Mouse (Mus musculus): Measurements from ENCODE around the gene 4930518I15Rik. TPM values are rescaled to one million over a fixed set of nuclear protein-coding genes. Genes with fewer than 3 reads are reported as not detected.

4930518I15Rik gene
- polyA plus RNA-seq, 1 experiment from 2014 or later = 11.6 TPM

- H3K27me3 ChIP-seq = no peaks in the 10 kb centered on the region
- H3K36me3 ChIP-seq = peaks cover 54% of the 10 kb centered on the region
- ATAC-seq (ENCODE audit: low FRiP score, low read depth) = no peak
Measured at GRCm38 (mm10) chr2:156874047-156874759, 16.5 kb upstream of the 4930518I15Rik start.

DNA sequence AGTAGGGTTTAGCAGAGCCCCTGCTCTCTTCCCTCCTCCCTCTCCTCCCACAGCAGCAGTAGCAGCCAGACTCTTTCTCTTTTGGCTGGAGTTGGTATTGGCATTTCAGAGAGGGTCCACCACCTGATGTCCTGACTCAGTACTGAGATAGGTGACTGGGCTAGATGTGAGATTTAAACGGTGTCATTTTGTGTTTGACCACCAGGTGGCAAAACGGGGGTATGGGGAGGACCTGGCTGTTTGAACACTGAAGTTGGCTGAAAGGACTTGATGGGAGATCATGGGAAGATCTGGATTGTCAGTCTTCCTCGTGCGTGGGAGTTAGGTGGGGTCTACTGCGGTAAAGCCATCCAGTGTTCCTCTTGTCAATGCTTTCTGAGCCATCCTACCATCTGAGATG is 15.9 kb upstream of the 4930518I15Rik start:
- Histone ChIP-seq H3K9me3 (no peaks in the 10 kb centered on the region), H3K4me2 (replicated peaks) (no peak overlapping the region), H3K36me3 (peaks cover 60% of the 10 kb centered on the region), H3K4me3 (no peak overlapping the region), H3K27ac (replicated peaks) (no peak overlapping the region), H3K4me1 (no peaks in the 10 kb centered on the region; the same call in 1 of the 2 replicates), H3K9ac (replicated peaks) (no peak overlapping the region), H3K27me3 (no peaks in the 10 kb centered on the region)
- 41% methylated on average over 5 of the region's 5 CpGs for WGBS
- no peak for ATAC-seq (ENCODE audit: low FRiP score, low read depth)

More at GRCm38 (mm10) chr2:156874047-156874759, 16.5 kb upstream of the 4930518I15Rik start:
- Histone ChIP-seq H3K9me3 (no peaks in the 10 kb centered on the region), H3K9ac (replicated peaks) (no peak overlapping the region), H3K4me2 (replicated peaks) (no peak overlapping the region), H3K4me3 (no peak overlapping the region), H3K27ac (replicated peaks) (no peak overlapping the region), H3K4me1 (no peaks in the 10 kb centered on the region; the same call in 1 of the 2 replicates)
- WGBS = 89% methylated on average over 8 of the region's 8 CpGs

GRCm38 (mm10) chr2:156870519-156870918 is 12.8 kb upstream of the 4930518I15Rik start:
- no peak for ATAC-seq (ENCODE audit: low FRiP score, low read depth)
- peaks cover 88% of the 10 kb centered on the region for H3K36me3 ChIP-seq
- H3K9ac ChIP-seq (replicated peaks) = no peak overlapping the region
- WGBS = 75% methylated on average over 6 of the region's 6 CpGs
- H3K27ac ChIP-seq (replicated peaks) = no peak overlapping the region
- H3K4me1 ChIP-seq = peaks cover under 1% of the 10 kb centered on the region; the same call in 1 of the 2 replicates
- H3K4me2 ChIP-seq (replicated peaks) = no peak overlapping the region
- no peaks in the 10 kb centered on the region for H3K9me3 ChIP-seq
- no peaks in the 10 kb centered on the region for H3K27me3 ChIP-seq
- no peak overlapping the region for H3K4me3 ChIP-seq

GRCm38 (mm10) chr2:156869554-156869953 is 11.8 kb upstream of the 4930518I15Rik start:
- Histone ChIP-seq H3K4me2 (replicated peaks) (no peak overlapping the region), H3K4me3 (no peak overlapping the region), H3K9me3 (no peaks in the 10 kb centered on the region), H3K9ac (replicated peaks) (no peak overlapping the region), H3K27me3 (no peaks in the 10 kb centered on the region), H3K36me3 (peaks cover 85% of the 10 kb centered on the region), H3K4me1 (peaks cover 2% of the 10 kb centered on the region; the same call in 1 of the 2 replicates), H3K27ac (replicated peaks) (no peak overlapping the region)
- WGBS = 95% methylated on average over 7 of the region's 7 CpGs
- ATAC-seq (ENCODE audit: low FRiP score, low read depth) = no peak

DNA sequence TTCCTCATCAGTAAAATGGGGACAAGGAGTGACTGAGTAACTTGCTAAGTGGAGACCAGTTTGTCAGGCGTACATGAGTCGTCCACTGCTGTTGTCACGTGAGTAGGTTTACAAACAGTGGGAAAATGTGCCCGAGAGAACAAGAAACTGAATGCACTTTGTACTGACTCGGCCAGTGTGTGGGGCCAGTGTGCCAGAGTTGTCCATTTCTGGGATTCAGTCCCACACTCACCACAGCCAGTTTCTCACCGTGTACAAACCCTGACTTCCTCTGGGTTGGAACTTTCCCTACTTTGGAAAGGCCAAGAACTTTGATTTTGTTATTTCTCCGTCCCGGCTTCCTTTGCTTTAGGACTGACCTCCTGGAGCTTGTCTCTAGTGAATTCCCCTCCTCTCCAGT is 11.2 kb upstream of the 4930518I15Rik start:
- Histone ChIP-seq H3K4me2 (replicated peaks) (no peak overlapping the region), H3K27me3 (no peaks in the 10 kb centered on the region), H3K36me3 (peaks cover 80% of the 10 kb centered on the region), H3K4me1 (peaks cover 7% of the 10 kb centered on the region), H3K27ac (replicated peaks) (no peak overlapping the region), H3K4me3 (no peak overlapping the region), H3K9ac (replicated peaks) (no peak overlapping the region), H3K9me3 (no peaks in the 10 kb centered on the region)
- ATAC-seq (ENCODE audit: low FRiP score, low read depth) = no peak
- WGBS = 87% methylated on average over 8 of the region's 8 CpGs

- Histone ChIP-seq H3K36me3 (peaks cover 41% of the 10 kb centered on the region), H3K9me3 (no peaks in the 10 kb centered on the region), H3K9ac (replicated peaks) (no peak overlapping the region), H3K27ac (replicated peaks) (no peak overlapping the region), H3K4me3 (no peak overlapping the region; the same call in 1 of the 2 replicates), H3K4me1 (peaks cover 23% of the 10 kb centered on the region), H3K27me3 (no peaks in the 10 kb centered on the region), H3K4me2 (replicated peaks) (peak overlapping the region; percentile 83)
- ATAC-seq (ENCODE audit: low FRiP score, low read depth) = no peak
- WGBS = 92% methylated on average over 3 of the region's 3 CpGs
Measured at GRCm38 (mm10) chr2:156864481-156864880, 6.7 kb upstream of the 4930518I15Rik start.

DNA sequence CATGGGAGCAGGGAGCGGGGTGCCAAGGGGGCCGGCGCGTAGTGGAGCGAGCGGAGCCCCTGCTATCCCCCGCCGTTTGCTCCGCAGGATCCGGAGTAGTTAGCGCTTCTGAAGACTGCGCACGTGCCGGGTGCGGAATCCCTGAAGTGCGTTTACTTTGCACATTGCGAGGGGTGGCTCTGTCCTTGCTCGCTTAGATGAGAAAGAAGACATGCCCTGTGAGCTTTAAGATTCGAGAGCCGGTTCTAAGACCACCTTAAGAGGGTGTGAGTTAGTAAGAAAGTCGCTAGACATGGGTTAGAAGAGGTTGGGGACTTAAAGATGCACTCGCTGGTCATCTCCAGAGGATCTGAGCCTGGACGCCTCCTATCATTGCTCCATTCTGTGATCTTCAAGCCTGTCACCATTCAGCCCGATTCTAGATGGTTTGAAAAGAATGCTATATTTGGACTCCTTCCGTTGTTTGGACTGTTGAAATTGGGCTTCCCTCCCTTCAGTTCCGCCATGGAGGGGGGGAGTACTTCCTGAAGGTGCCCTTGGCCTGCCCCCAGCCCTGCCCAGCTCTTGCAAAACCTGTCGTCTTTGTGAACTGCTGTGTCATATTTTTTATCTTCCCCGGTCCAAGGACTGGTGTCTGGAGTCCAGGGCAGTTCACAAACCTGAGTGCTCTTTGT is 5.9 kb upstream of the 4930518I15Rik start:
- peak overlapping the region; percentile 83 for H3K4me2 ChIP-seq (replicated peaks)
- peak overlapping the region; percentile 94 for H3K4me3 ChIP-seq
- peaks cover 33% of the 10 kb centered on the region for H3K36me3 ChIP-seq
- ATAC-seq (ENCODE audit: low FRiP score, low read depth) = no peak
- 3% methylated on average over 28 of the region's 28 CpGs for WGBS
- peaks cover 23% of the 10 kb centered on the region for H3K4me1 ChIP-seq
- no peaks in the 10 kb centered on the region for H3K9me3 ChIP-seq
- H3K9ac ChIP-seq (replicated peaks) = peak overlapping the region; percentile 98
- peak overlapping the region; percentile 90 for H3K27ac ChIP-seq (replicated peaks)
- no peaks in the 10 kb centered on the region for H3K27me3 ChIP-seq

GRCm38 (mm10) chr2:156862772-156863486 is 5.2 kb upstream of the 4930518I15Rik start, which contains the start of gene Rab5if:
Gene Rab5if (plus strand): TSS chr2:156863128.
- no peaks in the 10 kb centered on the region for H3K27me3 ChIP-seq
- H3K4me1 ChIP-seq = peaks cover 23% of the 10 kb centered on the region
- H3K9me3 ChIP-seq = no peaks in the 10 kb centered on the region

GRCm38 (mm10) chr2:156862041-156862717 is 4.4 kb upstream of the 4930518I15Rik start:
- peak overlapping the region; percentile 98 for H3K9ac ChIP-seq (replicated peaks)
- no peaks in the 10 kb centered on the region for H3K27me3 ChIP-seq
- peak overlapping the region; percentile 94 for H3K4me3 ChIP-seq
- WGBS = under 1% methylated on average over 19 of the region's 19 CpGs
- peaks cover 28% of the 10 kb centered on the region for H3K36me3 ChIP-seq
- peak overlapping the region; percentile 90 for H3K27ac ChIP-seq (replicated peaks)
- no peak for ATAC-seq (ENCODE audit: low FRiP score, low read depth)
- H3K9me3 ChIP-seq = no peaks in the 10 kb centered on the region
- H3K4me2 ChIP-seq (replicated peaks) = peak overlapping the region; percentile 57
- peaks cover 23% of the 10 kb centered on the region for H3K4me1 ChIP-seq

More at GRCm38 (mm10) chr2:156862772-156863486, 5.2 kb upstream of the 4930518I15Rik start, which contains the start of gene Rab5if:
- Histone ChIP-seq H3K4me2 (replicated peaks) (peak within 1 kb of the TSS; percentile 83), H3K36me3 (peaks cover 33% of the 10 kb centered on the region), H3K4me3 (peak within 1 kb of the TSS; percentile 94), H3K27ac (replicated peaks) (peak within 1 kb of the TSS; percentile 90), H3K9ac (replicated peaks) (peak within 1 kb of the TSS; percentile 98)
- under 1% methylated on average over 98 of the region's 98 CpGs for WGBS
- peak; percentile 98 for ATAC-seq (ENCODE audit: low FRiP score, low read depth)

DNA sequence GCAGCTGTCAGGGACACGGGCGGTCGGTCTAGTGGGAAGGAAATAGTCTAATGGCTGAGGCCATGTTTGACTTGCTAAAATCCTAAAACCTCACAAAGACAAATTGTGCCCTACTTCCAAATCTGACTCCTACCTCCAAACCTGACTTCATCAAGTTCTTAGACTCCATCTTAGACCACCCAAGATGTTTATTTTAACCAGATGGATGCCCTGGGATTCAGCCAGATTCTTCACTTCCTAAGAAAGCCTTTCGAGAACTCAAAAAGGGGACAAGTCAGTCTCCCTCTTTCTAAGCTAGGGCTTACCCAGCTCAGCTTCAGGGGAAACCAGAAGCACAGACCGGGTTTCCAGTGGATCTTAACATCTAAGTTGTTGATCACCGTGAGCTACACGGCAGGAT is 925 bp upstream of the 4930518I15Rik start:
- Histone ChIP-seq H3K4me2 (replicated peaks) (no peak overlapping the region), H3K27ac (replicated peaks) (no peak overlapping the region), H3K4me3 (no peak overlapping the region), H3K9ac (replicated peaks) (no peak overlapping the region), H3K4me1 (peaks cover 12% of the 10 kb centered on the region), H3K27me3 (no peaks in the 10 kb centered on the region), H3K9me3 (no peaks in the 10 kb centered on the region), H3K36me3 (peaks cover 27% of the 10 kb centered on the region)
- no peak for ATAC-seq (ENCODE audit: low FRiP score, low read depth)
- 92% methylated on average over 7 of the region's 7 CpGs for WGBS

DNA sequence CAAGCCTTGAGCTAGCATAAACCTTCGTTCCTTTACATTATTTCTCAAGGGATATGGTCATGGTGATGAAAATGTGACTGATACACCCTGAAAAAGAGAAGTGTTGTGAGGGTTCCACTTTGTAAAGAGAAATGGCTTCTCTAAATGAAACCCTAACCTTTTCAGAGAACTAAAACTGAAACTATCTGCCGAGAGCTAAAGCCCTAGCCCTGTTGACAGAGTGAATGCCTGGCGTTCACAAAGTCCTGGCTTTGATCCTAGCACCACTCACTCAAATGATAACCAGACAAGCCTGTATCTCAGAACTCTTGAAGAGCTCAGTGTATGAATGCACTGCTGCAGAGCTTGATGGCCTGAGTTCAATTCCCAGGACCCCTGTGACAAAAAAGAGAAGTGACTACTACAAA is 358 bp downstream of the 4930518I15Rik start:
- H3K4me2 ChIP-seq (replicated peaks) = no peak overlapping the region
- H3K36me3 ChIP-seq = peaks cover 28% of the 10 kb centered on the region
- no peak for ATAC-seq (ENCODE audit: low FRiP score, low read depth)
- H3K27me3 ChIP-seq = no peaks in the 10 kb centered on the region
- 78% methylated on average over 3 of the region's 3 CpGs for WGBS
- no peak overlapping the region for H3K27ac ChIP-seq (replicated peaks)
- peaks cover 10% of the 10 kb centered on the region for H3K4me1 ChIP-seq
- no peak overlapping the region for H3K4me3 ChIP-seq
- no peak overlapping the region for H3K9ac ChIP-seq (replicated peaks)
- H3K9me3 ChIP-seq = no peaks in the 10 kb centered on the region
